Mouse (Mus musculus): ENCODE measurements at regions not wholly inside any gene's neighbourhood (a gene's known extent, or its start where the extent isn't known, plus 50 kb on each side); places are given as distances from the start of the nearest gene placed in this dataset.
A peak's percentile ranks its signal among the peaks of the same experiment; 100 is the strongest.

DNA sequence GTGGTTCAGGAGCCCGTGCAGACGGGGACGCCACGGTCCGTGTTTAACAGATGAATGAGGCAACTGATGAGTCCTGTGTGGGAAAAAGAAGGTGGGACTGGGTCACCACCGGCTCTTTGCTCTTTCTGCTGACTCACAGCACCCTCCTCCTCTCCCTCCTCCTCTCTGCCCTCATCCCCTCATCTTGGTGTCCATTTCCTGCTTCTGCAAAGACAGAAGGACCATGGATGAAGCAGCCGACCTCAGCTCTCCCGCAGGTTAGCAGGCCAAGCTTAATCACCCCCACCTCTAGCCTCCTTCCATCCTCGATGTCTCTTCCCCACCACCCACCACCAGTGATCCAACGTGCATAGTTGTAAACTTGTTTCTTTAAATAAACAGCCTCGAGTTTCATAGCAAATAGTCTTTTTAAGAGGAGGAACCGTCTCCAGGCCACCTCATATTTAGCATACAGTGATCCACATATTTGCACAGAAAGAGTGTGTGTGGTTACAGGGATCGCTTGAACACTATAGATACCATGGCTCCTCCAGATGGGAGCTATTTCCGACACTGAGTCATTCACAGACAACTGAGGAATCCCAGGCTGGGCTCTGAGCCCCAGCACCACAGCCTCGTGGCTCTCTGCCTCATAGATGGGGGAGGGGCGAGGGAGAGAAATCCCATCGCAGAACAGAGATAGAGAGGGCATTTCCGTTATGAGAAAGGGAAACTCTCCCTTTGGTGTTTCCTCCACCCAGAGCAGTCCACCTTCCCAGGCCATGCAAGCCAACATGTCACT lies 58.6 kb upstream of the Cplx2 start:
- no peak for TF ChIP-seq POLR2A (IDR thresholded peaks at IDR 0.05; ENCODE audit: extremely low read depth, insufficient read depth, low read length)
- Histone ChIP-seq H3K4me3 (ENCODE audit: insufficient read depth, low read length) (no peak overlapping the region), H3K27ac (ENCODE audit: insufficient read depth, low read length) (peak overlapping the region; percentile 8; the same call in 1 of the 2 replicates), H3K4me1 (ENCODE audit: control insufficient read depth, insufficient read depth, low read length) (peaks cover 25% of the 10 kb centered on the region)

DNA sequence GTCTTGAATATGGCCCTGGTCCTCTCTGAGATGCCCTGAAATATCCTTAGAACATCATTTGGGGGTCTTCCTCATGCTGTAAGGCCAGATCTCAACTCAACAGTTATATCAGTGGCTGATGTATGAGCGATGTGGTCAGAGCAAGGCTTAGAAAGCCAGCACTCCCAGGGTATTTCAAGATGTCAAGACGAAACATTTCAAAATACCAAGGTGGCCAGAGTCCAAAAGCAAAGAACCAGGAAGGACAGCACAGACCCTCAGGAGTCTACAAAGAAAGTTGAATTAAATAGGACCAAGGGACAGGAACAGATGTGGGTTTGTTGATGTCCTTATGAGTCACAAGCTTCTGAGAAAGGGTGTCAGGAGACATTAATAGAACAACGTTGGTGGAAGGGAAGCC lies 55.8 kb upstream of the Cplx2 start:
- H3K4me3 ChIP-seq (ENCODE audit: insufficient read depth, low read length): no peak overlapping the region
- H3K4me1 ChIP-seq (ENCODE audit: control insufficient read depth, insufficient read depth, low read length): peaks cover 14% of the 10 kb centered on the region
- TF ChIP-seq POLR2A (IDR thresholded peaks at IDR 0.05; ENCODE audit: extremely low read depth, insufficient read depth, low read length) (no peak), CTCF (IDR thresholded peaks at IDR 0.05; ENCODE audit: extremely low read depth, insufficient read depth, low read length) (no peak)
- no peak overlapping the region for H3K27ac ChIP-seq (ENCODE audit: insufficient read depth, low read length)

DNA sequence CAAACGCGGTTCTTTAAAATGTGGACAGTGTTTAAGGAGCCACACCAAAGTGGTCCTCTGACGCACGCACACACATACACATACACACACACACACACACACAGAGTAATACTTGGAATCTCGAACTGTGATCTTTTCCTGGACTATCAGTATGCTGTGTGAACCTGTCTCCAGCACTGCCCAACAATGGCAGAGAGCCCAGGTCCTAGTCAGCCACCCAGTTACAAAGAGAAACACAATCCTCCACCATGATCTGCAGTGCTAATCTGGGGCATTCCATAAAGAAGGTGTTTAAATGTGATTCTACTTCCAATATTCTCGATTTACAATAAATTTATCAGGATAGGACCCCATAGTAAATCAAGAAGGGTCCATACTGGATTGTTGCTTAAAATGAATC lies 54.2 kb upstream of the Cplx2 start:
- TF ChIP-seq CTCF (IDR thresholded peaks at IDR 0.05; ENCODE audit: extremely low read depth, insufficient read depth, low read length) (no peak), POLR2A (IDR thresholded peaks at IDR 0.05; ENCODE audit: extremely low read depth, insufficient read depth, low read length) (no peak)
- peaks cover 11% of the 10 kb centered on the region for H3K4me1 ChIP-seq (ENCODE audit: control insufficient read depth, insufficient read depth, low read length)
- H3K27ac ChIP-seq (ENCODE audit: insufficient read depth, low read length): no peak overlapping the region
- H3K4me3 ChIP-seq (ENCODE audit: insufficient read depth, low read length): no peak overlapping the region

DNA sequence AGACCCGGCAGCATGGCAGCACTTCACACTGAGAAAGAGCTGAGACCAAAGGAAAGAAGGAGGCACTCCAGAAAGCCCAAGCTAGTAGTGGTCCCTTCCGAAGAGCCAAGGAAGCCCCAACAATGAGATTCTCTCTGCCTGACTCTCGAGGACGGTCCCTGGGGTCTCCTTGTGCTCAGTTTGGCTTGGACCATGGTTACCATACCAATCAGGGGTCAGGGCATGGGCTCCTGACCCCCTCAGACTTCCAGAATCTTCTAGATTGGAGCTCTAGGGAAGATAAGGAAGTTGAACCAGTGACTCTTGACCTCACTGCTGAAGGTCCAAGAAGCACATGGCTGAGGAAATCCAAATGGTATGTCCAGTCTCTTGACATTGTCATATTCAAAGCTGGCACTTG lies 53.0 kb upstream of the Cplx2 start:
- Histone ChIP-seq H3K4me1 (ENCODE audit: control insufficient read depth, insufficient read depth, low read length) (peaks cover 5% of the 10 kb centered on the region), H3K27ac (ENCODE audit: insufficient read depth, low read length) (no peak overlapping the region), H3K4me3 (ENCODE audit: insufficient read depth, low read length) (no peak overlapping the region)
- TF ChIP-seq CTCF (IDR thresholded peaks at IDR 0.05; ENCODE audit: extremely low read depth, insufficient read depth, low read length): no peak
- TF ChIP-seq POLR2A (IDR thresholded peaks at IDR 0.05; ENCODE audit: extremely low read depth, insufficient read depth, low read length): no peak

DNA sequence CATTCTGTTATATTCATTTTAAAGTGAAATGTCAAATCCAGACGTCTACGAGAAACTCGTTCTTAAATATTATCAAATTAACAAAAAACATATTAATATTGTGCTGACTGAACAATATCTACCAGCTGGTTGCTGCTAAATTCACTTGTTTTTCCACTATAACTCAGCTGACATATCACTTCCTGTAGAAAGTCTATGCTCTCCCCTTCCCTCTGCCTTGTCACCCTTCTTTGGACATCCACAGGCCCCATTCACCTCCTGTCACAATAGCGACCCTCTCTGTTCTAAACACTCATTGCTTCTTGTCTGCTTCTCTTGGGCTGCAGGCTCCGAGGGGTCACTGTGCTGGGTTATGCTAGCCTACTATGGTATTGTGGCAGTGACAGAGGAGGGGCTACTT lies 52.5 kb upstream of the Cplx2 start:
- H3K4me1 ChIP-seq (ENCODE audit: control insufficient read depth, insufficient read depth, low read length): peaks cover 5% of the 10 kb centered on the region
- H3K4me3 ChIP-seq (ENCODE audit: insufficient read depth, low read length): no peak overlapping the region
- no peak overlapping the region for H3K27ac ChIP-seq (ENCODE audit: insufficient read depth, low read length)
- TF ChIP-seq CTCF (IDR thresholded peaks at IDR 0.05; ENCODE audit: extremely low read depth, insufficient read depth, low read length) (no peak), POLR2A (IDR thresholded peaks at IDR 0.05; ENCODE audit: extremely low read depth, insufficient read depth, low read length) (no peak)

DNA sequence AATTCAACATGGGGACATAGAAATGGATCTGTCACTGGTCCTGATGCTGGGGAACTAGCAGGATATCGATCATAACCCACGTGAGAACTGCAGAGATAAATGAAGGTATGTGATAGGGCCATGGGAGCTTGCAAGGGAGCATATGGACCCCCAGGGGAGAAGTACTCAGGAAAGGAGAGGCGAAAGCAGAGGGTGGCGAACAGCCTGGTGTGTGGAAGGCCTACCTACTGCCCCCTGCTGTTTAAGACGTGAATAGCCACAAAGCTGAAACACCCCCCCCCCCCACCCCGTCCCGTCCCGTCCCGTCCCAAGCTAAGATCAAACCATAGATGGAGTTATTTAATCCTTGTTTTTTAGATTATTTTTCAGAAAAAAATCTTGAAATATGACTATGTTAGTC lies 50.9 kb upstream of the Cplx2 start:
- TF ChIP-seq POLR2A (IDR thresholded peaks at IDR 0.05; ENCODE audit: extremely low read depth, insufficient read depth, low read length): no peak
- TF ChIP-seq CTCF (IDR thresholded peaks at IDR 0.05; ENCODE audit: extremely low read depth, insufficient read depth, low read length): peak; percentile 40
- Histone ChIP-seq H3K4me3 (ENCODE audit: insufficient read depth, low read length) (no peak overlapping the region), H3K27ac (ENCODE audit: insufficient read depth, low read length) (no peak overlapping the region), H3K4me1 (ENCODE audit: control insufficient read depth, insufficient read depth, low read length) (peaks cover 16% of the 10 kb centered on the region)

DNA sequence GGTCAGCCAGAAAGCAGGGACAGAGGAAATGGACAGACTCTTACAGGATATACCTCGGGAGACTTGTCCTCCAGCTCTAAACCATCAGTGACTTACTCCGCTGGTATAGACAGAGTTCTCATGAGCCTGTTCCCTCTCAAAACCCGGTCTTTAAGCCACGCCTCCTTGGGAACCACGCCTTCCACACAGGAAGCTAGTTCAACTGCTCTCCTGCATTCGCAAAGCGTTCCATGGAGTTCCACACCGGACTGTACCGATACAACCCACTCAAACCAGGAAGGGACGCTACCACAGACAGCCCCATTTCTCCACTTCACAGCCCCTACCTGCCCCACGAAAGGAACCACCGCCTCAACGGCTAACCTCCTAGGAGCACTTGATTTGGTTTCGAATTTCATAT lies 50.1 kb upstream of the Cplx2 start:
- Histone ChIP-seq H3K4me1 (ENCODE audit: control insufficient read depth, insufficient read depth, low read length) (peaks cover 17% of the 10 kb centered on the region; the same call in 1 of the 2 replicates), H3K27ac (ENCODE audit: insufficient read depth, low read length) (no peak overlapping the region), H3K4me3 (ENCODE audit: insufficient read depth, low read length) (no peak overlapping the region)
- no peak for TF ChIP-seq CTCF (IDR thresholded peaks at IDR 0.05; ENCODE audit: extremely low read depth, insufficient read depth, low read length)
- TF ChIP-seq POLR2A (IDR thresholded peaks at IDR 0.05; ENCODE audit: extremely low read depth, insufficient read depth, low read length): no peak

Measured in cortical plate, adult 2 months (tissue).